Mouse (Mus musculus) right cerebral cortex, postnatal 4 days (tissue): ENCODE data around the gene Avil.
A peak's percentile ranks its signal among the peaks of the same experiment; 100 is the strongest.

Experiments used
- DNase-seq: peaks from one replicate; pipeline ENCODE4 v3.0.0-alpha.2; 2022

Gene Avil

GRCm38 (mm10) chr10:126981746-126982145, 18.8 kb upstream of the Avil start:
- DNase-seq = no peak

- no peak for DNase-seq
Measured at GRCm38 (mm10) chr10:126983193-126983725, 17.2 kb upstream of the Avil start.

DNA sequence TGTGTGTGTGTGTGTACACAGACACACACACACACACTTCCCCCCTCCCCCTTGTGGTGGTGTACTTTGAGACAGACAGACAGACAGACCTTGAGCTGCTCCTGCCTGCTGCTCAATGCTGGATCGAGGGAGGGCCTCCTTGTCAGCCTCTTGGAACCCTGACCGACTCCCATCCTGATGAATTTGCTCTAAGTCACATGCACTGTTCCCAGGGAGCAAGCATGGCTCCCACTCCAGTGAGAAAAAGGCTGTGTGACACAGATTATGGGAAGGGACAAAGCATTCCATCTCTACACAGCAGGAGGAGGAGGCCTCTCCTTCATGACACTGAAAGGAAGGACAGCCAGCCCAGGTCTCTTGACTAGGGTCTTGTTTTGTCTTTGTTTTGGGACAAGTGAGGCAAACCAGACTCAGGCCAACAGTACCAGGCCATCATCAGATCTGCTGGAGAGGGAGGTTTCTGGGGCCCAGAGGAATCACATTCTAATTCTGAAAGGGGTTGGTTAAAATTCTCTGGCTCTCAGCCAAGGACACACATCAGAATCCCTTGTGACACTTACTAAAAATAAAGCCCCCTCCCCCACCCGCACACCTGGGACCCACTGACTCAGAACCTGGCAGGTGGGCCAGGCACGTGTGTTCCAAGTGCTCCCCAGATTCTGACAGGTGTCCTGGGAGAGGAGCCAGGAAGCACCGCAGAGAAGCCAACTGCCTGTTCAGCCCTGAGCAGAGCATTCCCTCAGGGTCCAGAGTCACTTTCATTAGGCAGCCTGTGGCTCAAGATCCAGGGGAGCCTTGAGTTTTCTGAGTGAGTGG, 16.1 kb upstream of the Avil start:
- no peak for DNase-seq

DNA sequence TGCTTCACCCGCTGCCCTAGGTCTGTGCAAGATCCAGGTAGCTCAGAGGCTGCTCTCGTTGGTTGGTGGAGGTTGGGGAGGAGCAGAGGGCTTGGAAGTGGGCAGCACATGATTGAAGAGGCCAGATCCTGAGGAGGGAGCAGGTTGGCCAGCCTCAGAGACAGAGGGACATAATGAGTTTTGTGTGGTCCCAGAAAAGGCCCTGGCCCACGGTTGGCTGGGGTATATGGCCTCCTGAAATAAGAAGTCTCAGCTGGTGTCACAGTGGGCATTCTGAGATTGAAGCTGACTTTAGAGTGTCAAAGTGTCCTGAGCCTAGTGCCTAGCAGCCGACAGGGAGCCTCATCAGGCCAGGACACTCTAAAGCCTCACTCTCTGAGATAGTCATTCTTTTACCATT, 15.4 kb upstream of the Avil start:
- DNase-seq = no peak

- DNase-seq = no peak
Measured at GRCm38 (mm10) chr10:126985579-126985978, 14.9 kb upstream of the Avil start.

DNA sequence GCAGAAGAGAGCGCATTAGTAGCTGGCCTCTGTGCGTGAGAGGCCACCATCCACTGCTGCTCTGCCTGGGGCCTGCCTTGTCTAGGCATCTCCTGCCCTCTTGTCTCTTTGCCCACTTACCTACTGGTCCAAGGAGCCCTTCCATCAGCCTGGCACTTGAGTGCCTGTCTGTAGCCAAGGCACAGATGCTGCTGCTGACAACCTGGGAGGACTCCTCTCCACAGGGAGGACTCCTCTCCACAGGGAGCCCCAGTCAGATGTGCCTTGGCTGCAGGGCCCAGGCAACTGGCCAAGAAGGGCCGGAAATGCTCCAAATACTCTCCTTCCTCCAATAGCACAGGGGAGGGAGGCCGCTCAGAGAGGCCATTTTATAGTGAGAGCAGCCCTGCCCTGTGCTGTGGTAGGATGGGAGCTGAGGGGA, 14.0 kb upstream of the Avil start:
- DNase-seq = peak; percentile 68

GRCm38 (mm10) chr10:126987183-126988118, 13.1 kb upstream of the Avil start:
- DNase-seq = no peak

DNA sequence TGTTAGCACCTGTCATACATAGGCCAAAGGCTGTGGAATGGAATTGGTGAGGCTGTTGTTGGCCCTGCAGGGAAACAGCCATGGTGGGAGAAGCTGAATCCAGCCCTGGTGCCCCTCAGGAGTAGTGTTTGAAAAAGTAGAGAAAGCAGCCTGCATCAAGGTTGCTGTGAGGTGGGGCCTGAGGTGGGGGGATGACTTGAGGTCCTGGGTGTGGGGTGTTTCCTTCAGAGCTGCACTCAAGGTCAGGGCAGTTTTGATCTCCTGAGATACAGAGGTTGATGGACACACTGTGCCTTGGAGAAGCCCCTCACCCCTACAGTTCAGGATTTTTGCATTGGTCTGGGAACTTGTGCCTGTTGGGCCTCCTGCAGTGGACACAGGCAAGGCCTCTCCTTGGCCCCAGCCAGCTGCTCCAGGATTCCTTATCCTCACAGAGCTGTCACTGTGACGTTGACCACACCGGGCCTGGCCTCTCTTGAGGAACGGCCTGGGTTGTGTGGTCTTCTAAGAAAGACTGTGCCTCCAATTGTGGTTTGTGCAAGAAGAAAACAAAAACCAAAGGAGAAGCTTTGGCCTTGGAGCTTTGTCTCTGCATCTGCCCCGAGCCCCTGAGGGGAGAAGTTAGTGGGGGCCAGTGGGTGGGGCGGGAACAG, 11.9 kb upstream of the Avil start:
- no peak for DNase-seq

DNA sequence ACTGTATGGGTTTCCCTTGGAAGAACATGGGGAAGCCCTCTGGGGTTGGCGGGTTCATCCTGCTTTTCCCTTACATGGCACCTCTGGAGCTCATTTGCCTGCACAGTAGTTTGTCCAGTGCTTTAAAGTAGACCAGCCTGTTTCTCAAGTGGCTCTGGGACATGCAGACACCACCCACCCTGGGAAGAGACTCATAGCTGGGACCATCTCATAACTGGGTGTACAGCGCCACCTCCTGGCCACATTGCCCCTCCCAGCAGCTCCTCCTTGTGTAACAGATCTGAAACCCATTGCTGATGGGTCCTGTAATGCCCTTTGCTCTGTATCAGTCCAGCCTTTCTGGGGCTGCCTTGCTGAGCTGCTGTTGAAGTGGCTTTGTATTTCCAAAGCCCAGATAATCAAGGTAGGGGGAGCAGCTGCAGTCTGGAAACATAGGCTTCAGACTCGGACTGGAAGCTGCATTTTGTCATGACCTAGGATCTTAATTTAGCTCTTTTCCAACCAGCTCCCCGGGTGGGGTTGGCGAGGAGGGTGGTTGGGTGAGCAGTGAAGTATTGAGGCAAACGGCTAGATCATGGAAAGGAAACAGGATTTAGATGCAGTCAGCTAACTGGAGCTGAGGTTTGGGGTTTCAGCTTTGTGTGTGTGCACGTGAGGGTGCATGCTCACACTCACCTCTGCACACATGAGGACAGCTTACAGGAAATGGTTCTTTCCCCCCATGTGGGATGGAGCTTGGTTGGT, 10.0 kb upstream of the Avil start:
- peak; percentile 94 for DNase-seq

GRCm38 (mm10) chr10:126991676-126992075, 8.8 kb upstream of the Avil start:
- no peak for DNase-seq

- DNase-seq = no peak
Measured at GRCm38 (mm10) chr10:126993621-126994020, 6.9 kb upstream of the Avil start.

- no peak for DNase-seq
Measured at GRCm38 (mm10) chr10:126997340-126998113, 3.0 kb upstream of the Avil start.

DNA sequence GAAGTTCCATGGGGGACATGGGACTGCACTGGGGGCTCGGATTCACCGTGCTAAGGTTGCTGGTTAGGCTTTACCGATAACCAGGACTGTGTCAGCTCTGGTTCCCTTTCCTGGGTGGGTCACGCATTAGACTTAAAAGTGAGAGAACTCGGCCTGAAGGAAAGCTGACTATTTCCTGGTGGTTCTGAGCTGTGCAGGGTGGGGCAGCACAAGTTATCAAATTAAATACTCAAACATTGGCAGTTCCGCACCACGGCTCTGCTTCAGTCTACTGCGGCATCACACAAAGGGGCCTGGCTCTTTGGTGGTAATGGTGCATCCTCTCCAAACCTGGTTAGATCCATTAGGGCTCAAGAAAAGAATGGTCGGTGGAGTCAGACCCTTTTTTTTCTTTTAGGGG, 788 bp downstream of the Avil start:
- DNase-seq = no peak

- DNase-seq = no peak
Measured at GRCm38 (mm10) chr10:127002056-127002455, 1.5 kb downstream of the Avil start.

- no peak for DNase-seq
Measured at GRCm38 (mm10) chr10:127002765-127003164, 2.3 kb downstream of the Avil start.

GRCm38 (mm10) chr10:127003334-127003733, 2.8 kb downstream of the Avil start:
- DNase-seq = no peak

- DNase-seq = no peak
Measured at GRCm38 (mm10) chr10:127003806-127004205, 3.3 kb downstream of the Avil start.

DNA sequence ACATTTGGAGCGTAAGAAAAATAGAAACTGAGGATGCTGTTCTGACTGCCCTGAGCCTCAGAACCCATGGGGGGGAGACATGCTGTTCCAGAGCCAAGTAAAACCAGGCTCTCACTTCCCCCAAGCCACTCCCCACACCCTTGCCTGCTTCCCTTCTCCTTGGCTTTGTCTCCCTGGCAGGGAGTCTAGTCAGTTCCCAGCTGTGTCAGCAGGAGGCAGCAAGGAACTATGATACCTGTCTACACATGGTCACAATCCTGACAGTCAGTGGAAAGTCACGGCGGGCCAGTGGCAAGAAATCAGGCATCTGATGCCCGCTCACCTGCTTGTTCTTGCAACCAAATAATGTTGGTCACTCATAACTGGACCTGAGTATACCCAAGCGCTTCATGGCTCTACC, 16.0 kb downstream of the Avil start:
- DNase-seq = no peak

DNA sequence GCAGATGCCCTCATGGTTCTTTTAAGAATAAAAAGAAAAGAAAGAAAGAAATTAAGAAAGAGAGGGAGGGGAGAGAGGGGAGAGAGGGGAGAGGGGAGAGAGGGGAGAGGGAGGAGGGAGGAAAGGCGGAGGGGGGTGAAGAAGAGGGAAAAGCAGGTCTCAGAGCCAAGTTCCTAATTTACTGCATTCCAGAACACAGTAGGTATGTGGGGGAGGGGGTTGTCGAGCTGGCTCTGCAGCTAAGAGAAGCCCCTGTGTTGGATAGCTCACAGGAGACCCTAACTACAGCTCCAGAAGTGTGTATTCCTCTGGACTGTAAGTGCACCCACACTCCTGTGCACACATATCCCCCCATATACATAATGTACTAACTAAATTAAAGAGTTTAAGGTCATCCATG, 16.6 kb downstream of the Avil start:
- no peak for DNase-seq

DNA sequence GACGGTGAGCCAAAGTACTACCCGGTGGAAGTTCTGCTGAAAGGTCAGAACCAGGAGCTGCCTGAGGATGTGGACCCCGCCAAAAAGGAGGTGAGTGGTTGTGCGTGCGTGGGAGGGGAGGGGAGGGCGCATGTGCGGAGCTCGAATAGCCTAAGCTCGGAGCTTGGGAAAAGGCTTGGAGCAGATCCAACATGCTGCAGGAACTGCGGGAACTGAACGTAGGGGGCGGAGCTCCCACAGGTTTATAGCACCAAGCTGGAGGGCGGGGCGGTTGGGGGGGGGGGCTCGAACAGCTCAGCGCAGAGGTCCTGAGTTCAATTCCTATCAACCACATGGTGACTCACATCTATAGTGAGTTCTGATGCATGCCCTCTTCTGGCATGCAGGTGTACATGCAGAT, 17.9 kb downstream of the Avil start:
- no peak for DNase-seq
